Mouse (Mus musculus): ENCODE results near the gene Ddah1. TPM values are rescaled to one million over a fixed set of nuclear protein-coding genes. Genes with fewer than 3 reads are reported as not detected.

Ddah1 gene
- total and polyA plus RNA-seq, 2 experiments = 43.1 to 80.8 TPM

DNA sequence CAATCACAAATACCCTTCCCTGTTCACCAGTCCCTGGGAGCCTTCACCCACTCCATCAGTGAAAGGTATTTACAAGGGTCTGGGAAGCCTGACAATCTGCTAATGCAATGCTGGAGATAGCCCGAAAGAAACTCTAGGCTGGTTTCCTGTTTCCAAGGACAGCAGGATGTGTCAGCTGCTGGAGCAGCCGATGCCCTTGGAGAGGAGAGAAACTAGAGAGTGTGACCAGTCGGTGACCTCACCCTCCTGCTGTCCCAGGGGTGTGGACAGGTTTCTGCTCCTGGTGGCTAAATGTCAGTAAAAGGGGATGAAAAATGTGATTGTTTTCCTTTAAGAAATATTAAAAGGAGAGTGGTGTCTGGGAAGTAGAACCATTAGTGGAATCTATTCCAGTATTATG is 28.4 kb upstream of the Ddah1 start:
- no peaks in the 10 kb centered on the region for H3K79me2 ChIP-seq (ENCODE audit: control insufficient read depth, insufficient read depth, low read length)
- no peak overlapping the region for H3K9ac ChIP-seq (ENCODE audit: low read depth, low read length)
- WGBS = 42% methylated on average over 3 of the region's 3 CpGs
- no peaks in the 10 kb centered on the region for H3K27me3 ChIP-seq (ENCODE audit: control insufficient read depth, insufficient read depth, low read length)
- no peaks in the 10 kb centered on the region for H3K36me3 ChIP-seq (ENCODE audit: control insufficient read depth, insufficient read depth, low read length)
- H3K4me3 ChIP-seq (ENCODE audit: insufficient read depth, low read depth, low read length) = no peak overlapping the region
- H3K27ac ChIP-seq (replicated peaks; ENCODE audit: insufficient read depth, low read depth, low read length) = no peak overlapping the region
- no peak for DNase-seq (ENCODE audit: extremely low read depth, low read depth, low spot score)
- no peaks in the 10 kb centered on the region for H3K4me1 ChIP-seq (ENCODE audit: control insufficient read depth, insufficient read depth, low read length)
- TF ChIP-seq CTCF (IDR thresholded peaks at IDR 0.05; ENCODE audit: low read depth, low read length) (no peak), POLR2A (IDR thresholded peaks at IDR 0.05; ENCODE audit: extremely low read depth, insufficient read depth, low read length) (no peak)

DNA sequence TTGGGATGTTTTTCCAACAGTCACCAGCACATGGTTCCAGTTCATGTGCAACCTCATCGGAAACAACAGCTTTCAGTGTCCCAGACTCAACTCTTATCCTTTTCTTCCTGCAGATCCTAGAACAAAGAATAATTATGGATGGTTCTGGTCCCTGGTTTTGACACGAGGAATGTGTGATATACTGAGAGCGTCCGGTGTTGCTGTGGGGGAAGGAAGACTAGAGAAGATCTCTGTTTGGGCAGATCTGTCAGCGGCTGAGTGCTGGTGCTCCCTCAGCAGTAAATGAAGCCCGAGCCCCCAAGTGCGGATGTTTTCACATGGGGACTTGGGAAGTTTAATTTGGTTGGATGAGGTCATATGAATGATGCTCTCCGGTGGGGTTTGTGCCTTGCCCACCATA is 23.6 kb upstream of the Ddah1 start:
- Histone ChIP-seq H3K79me2 (ENCODE audit: control insufficient read depth, insufficient read depth, low read length) (no peaks in the 10 kb centered on the region), H3K27ac (replicated peaks; ENCODE audit: insufficient read depth, low read depth, low read length) (no peak overlapping the region), H3K4me1 (ENCODE audit: control insufficient read depth, insufficient read depth, low read length) (0 out of 2 replicates have a peak, but pooled peaks cover 1% of the 10 kb centered on the region), H3K9ac (ENCODE audit: low read depth, low read length) (no peak overlapping the region), H3K27me3 (ENCODE audit: control insufficient read depth, insufficient read depth, low read length) (no peaks in the 10 kb centered on the region), H3K4me3 (ENCODE audit: insufficient read depth, low read depth, low read length) (no peak overlapping the region), H3K36me3 (ENCODE audit: control insufficient read depth, insufficient read depth, low read length) (no peaks in the 10 kb centered on the region)
- TF ChIP-seq CTCF (IDR thresholded peaks at IDR 0.05; ENCODE audit: low read depth, low read length) (no peak), POLR2A (IDR thresholded peaks at IDR 0.05; ENCODE audit: extremely low read depth, insufficient read depth, low read length) (no peak)
- no peak for DNase-seq (ENCODE audit: extremely low read depth, low read depth, low spot score)
- WGBS = 81% methylated on average over 8 of the region's 8 CpGs

DNA sequence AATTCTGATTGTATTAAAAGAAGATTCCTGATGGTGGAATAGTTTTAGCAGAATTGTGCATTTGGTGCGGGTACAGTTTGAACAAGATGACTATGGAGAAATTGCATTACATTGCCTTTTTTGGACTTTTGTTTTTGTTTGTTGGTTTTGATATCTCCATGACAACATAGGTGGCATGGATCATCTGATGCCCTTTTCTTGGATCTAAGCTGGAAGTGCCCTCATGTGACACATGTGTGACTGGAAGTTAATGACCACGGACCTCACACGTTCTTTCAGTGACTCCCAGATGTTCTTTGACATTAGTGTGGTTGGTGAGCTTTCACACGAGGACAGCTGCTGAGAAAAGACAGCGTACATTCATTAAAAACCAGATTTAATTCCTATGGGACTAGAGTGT is 21.9 kb upstream of the Ddah1 start:
- Histone ChIP-seq H3K79me2 (ENCODE audit: control insufficient read depth, insufficient read depth, low read length) (no peaks in the 10 kb centered on the region), H3K27me3 (ENCODE audit: control insufficient read depth, insufficient read depth, low read length) (no peaks in the 10 kb centered on the region), H3K9ac (ENCODE audit: low read depth, low read length) (no peak overlapping the region), H3K4me3 (ENCODE audit: insufficient read depth, low read depth, low read length) (no peak overlapping the region), H3K4me1 (ENCODE audit: control insufficient read depth, insufficient read depth, low read length) (0 out of 2 replicates have a peak, but pooled peaks cover 1% of the 10 kb centered on the region), H3K27ac (replicated peaks; ENCODE audit: insufficient read depth, low read depth, low read length) (no peak overlapping the region), H3K36me3 (ENCODE audit: control insufficient read depth, insufficient read depth, low read length) (no peaks in the 10 kb centered on the region)
- DNase-seq (ENCODE audit: extremely low read depth, low read depth, low spot score) = peak; percentile 40
- WGBS = 76% methylated on average over 5 of the region's 5 CpGs
- TF ChIP-seq CTCF (IDR thresholded peaks at IDR 0.05; ENCODE audit: low read depth, low read length) (no peak), POLR2A (IDR thresholded peaks at IDR 0.05; ENCODE audit: extremely low read depth, insufficient read depth, low read length) (no peak)

DNA sequence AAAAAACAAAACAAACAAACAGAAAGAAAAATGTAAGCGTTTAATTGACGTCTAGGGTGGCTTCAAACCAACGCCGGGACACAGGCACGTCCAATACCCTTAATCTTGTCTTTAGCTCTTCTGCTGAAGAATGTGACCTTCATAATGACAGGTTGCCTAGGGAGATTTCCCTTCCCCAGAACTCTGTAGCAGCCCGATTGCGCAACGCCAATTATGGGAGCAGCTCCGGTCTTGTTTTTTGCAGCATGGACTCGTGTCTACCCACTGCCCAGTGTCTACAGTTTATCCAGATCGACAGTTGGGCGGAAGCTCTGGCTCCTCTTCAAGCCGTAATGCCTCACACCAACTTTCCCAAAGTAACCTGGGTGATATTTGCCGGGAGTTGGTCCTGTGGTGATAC is 19.8 kb upstream of the Ddah1 start:
- Histone ChIP-seq H3K9ac (ENCODE audit: low read depth, low read length) (no peak overlapping the region), H3K4me3 (ENCODE audit: insufficient read depth, low read depth, low read length) (no peak overlapping the region), H3K4me1 (ENCODE audit: control insufficient read depth, insufficient read depth, low read length) (0 out of 2 replicates have a peak, but pooled peaks cover 1% of the 10 kb centered on the region), H3K79me2 (ENCODE audit: control insufficient read depth, insufficient read depth, low read length) (no peaks in the 10 kb centered on the region), H3K27me3 (ENCODE audit: control insufficient read depth, insufficient read depth, low read length) (no peaks in the 10 kb centered on the region), H3K27ac (replicated peaks; ENCODE audit: insufficient read depth, low read depth, low read length) (no peak overlapping the region), H3K36me3 (ENCODE audit: control insufficient read depth, insufficient read depth, low read length) (no peaks in the 10 kb centered on the region)
- peak; percentile 79 for DNase-seq (ENCODE audit: extremely low read depth, low read depth, low spot score)
- WGBS = 26% methylated on average over 14 of the region's 14 CpGs
- TF ChIP-seq POLR2A (IDR thresholded peaks at IDR 0.05; ENCODE audit: extremely low read depth, insufficient read depth, low read length) (no peak), CTCF (IDR thresholded peaks at IDR 0.05; ENCODE audit: low read depth, low read length) (no peak)

DNA sequence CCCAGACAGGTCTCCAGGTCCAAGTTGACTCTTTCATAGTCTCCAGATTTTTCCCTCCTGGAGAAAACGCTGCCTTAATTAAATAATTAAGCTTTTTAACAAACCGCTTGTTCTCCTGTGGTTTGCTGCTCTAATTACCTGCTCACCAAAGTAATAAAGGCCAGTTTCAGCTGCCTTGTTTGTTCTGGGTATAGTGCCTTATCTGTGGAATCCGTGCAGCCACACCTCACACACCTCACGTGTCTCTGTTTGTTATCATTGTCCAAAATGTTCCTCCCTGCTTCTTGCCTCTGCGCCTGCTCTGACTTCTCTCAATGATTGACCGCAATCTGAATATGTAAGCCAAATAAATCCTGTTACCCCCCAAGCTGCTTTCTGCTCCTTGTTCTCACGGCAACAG is 18.6 kb upstream of the Ddah1 start:
- no peaks in the 10 kb centered on the region for H3K27me3 ChIP-seq (ENCODE audit: control insufficient read depth, insufficient read depth, low read length)
- WGBS = 82% methylated on average over 7 of the region's 7 CpGs
- H3K4me1 ChIP-seq (ENCODE audit: control insufficient read depth, insufficient read depth, low read length) = 0 out of 2 replicates have a peak, but pooled peaks cover 1% of the 10 kb centered on the region
- no peak overlapping the region for H3K4me3 ChIP-seq (ENCODE audit: insufficient read depth, low read depth, low read length)
- no peak for TF ChIP-seq CTCF (IDR thresholded peaks at IDR 0.05; ENCODE audit: low read depth, low read length)
- no peak for TF ChIP-seq POLR2A (IDR thresholded peaks at IDR 0.05; ENCODE audit: extremely low read depth, insufficient read depth, low read length)
- no peak overlapping the region for H3K9ac ChIP-seq (ENCODE audit: low read depth, low read length)
- DNase-seq (ENCODE audit: extremely low read depth, low read depth, low spot score) = no peak
- H3K79me2 ChIP-seq (ENCODE audit: control insufficient read depth, insufficient read depth, low read length) = no peaks in the 10 kb centered on the region
- no peak overlapping the region for H3K27ac ChIP-seq (replicated peaks; ENCODE audit: insufficient read depth, low read depth, low read length)
- no peaks in the 10 kb centered on the region for H3K36me3 ChIP-seq (ENCODE audit: control insufficient read depth, insufficient read depth, low read length)

DNA sequence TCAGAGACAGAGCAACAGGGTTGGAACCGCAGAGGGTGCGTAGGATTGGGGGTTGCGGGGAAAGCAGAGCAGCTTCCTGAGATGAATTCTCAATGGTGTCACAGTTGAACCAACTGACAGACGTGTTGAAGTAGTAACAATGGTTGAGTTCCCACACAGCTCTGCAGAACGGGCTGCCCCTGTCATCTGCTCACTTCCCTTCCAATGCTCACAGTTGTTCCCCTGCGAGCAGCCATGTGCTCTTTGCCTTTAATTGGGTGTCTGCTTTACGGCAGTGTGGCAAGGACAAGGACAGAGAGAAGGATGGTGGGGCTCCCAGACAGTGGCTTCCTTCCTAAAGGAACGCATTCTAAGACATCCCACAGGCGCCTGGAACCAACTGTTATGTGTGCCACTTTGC is 15.4 kb upstream of the Ddah1 start:
- no peak for TF ChIP-seq POLR2A (IDR thresholded peaks at IDR 0.05; ENCODE audit: extremely low read depth, insufficient read depth, low read length)
- no peak for TF ChIP-seq CTCF (IDR thresholded peaks at IDR 0.05; ENCODE audit: low read depth, low read length)
- no peak overlapping the region for H3K4me3 ChIP-seq (ENCODE audit: insufficient read depth, low read depth, low read length)
- H3K4me1 ChIP-seq (ENCODE audit: control insufficient read depth, insufficient read depth, low read length) = 0 out of 2 replicates have a peak, but pooled peaks cover 1% of the 10 kb centered on the region
- DNase-seq (ENCODE audit: extremely low read depth, low read depth, low spot score) = no peak
- WGBS = 84% methylated on average over 9 of the region's 9 CpGs
- H3K27ac ChIP-seq (replicated peaks; ENCODE audit: insufficient read depth, low read depth, low read length) = no peak overlapping the region
- no peaks in the 10 kb centered on the region for H3K36me3 ChIP-seq (ENCODE audit: control insufficient read depth, insufficient read depth, low read length)
- no peaks in the 10 kb centered on the region for H3K27me3 ChIP-seq (ENCODE audit: control insufficient read depth, insufficient read depth, low read length)
- H3K9ac ChIP-seq (ENCODE audit: low read depth, low read length) = no peak overlapping the region
- no peaks in the 10 kb centered on the region for H3K79me2 ChIP-seq (ENCODE audit: control insufficient read depth, insufficient read depth, low read length)
